8 mouse cellular contexts compared by ENCODE assay signal in genomic region chr11:101467477-101468262, GRCm38 (mm10). TPM values are rescaled to one million over a fixed set of nuclear protein-coding genes. Genes with fewer than 3 reads are reported as not detected.
DNase-seq lines count a peak whose midpoint lies in the region; ATAC-seq and TF ChIP-seq lines count a peak whose summit lies in the region.

No protein-coding gene starts in this region.

- peak; percentile 67 to 73 for DNase-seq in B cell, adult 2 months
- peak; percentile 44 for DNase-seq in adrenal gland, postnatal 4 days (ENCODE audit: low spot score in 2 of 2)
- DNase-seq in limb, embryonic 14.5 days (ENCODE audit: low spot score): peak; percentile 69
- peak in 1 of 2 experiments; percentile 42 for DNase-seq in spleen, adult 2 months (ENCODE audit: low read depth in 1 of 2, low spot score in 2 of 2)

- no peak for TF ChIP-seq POLR2A in limb, embryonic 14.5 days (IDR thresholded peaks at IDR 0.05; ENCODE audit: borderline replicate concordance, extremely low read depth, insufficient read depth, insufficient read length)
- TF ChIP-seq POLR2A in spleen, adult 2 months (IDR thresholded peaks at IDR 0.05; ENCODE audit: low read depth, low read length): no peak

- under 1% methylated on average over 41 of the region's 54 CpGs for WGBS in heart, embryonic 11.5 days (ENCODE audit: insufficient replicate concordance)
- under 1% methylated on average over 48 of the region's 54 CpGs for WGBS in kidney, embryonic 15.5 days
- WGBS in limb, embryonic 14.5 days: under 1% methylated on average over 43 of the region's 54 CpGs
- 1% methylated on average over 54 of the region's 54 CpGs for WGBS in midbrain, embryonic 15.5 days
- 2% methylated on average over 54 of the region's 54 CpGs for WGBS in spleen, adult 2 months

- peak overlapping the region; percentile 57 for H3K27ac ChIP-seq in heart, embryonic 11.5 days (ENCODE audit: low read depth, low read length)
- peak overlapping the region; percentile 77 for H3K27ac ChIP-seq in kidney, embryonic 15.5 days
- H3K27ac ChIP-seq in limb, embryonic 14.5 days (replicated peaks; ENCODE audit: low read depth, low read length): no peak overlapping the region
- H3K27ac ChIP-seq in midbrain, embryonic 15.5 days: peak overlapping the region; percentile 79
- no peak overlapping the region for H3K27ac ChIP-seq in spleen, adult 2 months (ENCODE audit: insufficient read depth, low read length)

- peak overlapping the region; percentile 98 for H3K4me2 ChIP-seq in heart, embryonic 11.5 days
- H3K4me2 ChIP-seq in kidney, embryonic 15.5 days: peak overlapping the region; percentile 99
- peak overlapping the region; percentile 95 for H3K4me2 ChIP-seq in limb, embryonic 14.5 days (replicated peaks; ENCODE audit: low read depth, low read length, severe bottlenecking)
- H3K4me2 ChIP-seq in midbrain, embryonic 15.5 days: peak overlapping the region; percentile 75

- peaks cover 40% of the 10 kb centered on the region for H3K4me1 ChIP-seq in heart, embryonic 11.5 days (ENCODE audit: control insufficient read depth, insufficient read depth, low read length)
- H3K4me1 ChIP-seq in kidney, embryonic 15.5 days: peaks cover 67% of the 10 kb centered on the region
- H3K4me1 ChIP-seq in limb, embryonic 14.5 days (ENCODE audit: control insufficient read depth, insufficient read depth, low read length): peaks cover 24% of the 10 kb centered on the region
- peaks cover 50% of the 10 kb centered on the region for H3K4me1 ChIP-seq in midbrain, embryonic 15.5 days
- peaks cover 12% of the 10 kb centered on the region for H3K4me1 ChIP-seq in spleen, adult 2 months (ENCODE audit: control insufficient read depth, insufficient read depth, insufficient read length)

- H3K9ac ChIP-seq in heart, embryonic 11.5 days (ENCODE audit: low read depth, low read length): peak overlapping the region; percentile 83
- H3K9ac ChIP-seq in kidney, embryonic 15.5 days: peak overlapping the region; percentile 73
- peak overlapping the region; percentile 61 for H3K9ac ChIP-seq in limb, embryonic 14.5 days (ENCODE audit: low read depth, low read length, severe bottlenecking)
- peak overlapping the region; percentile 75 for H3K9ac ChIP-seq in midbrain, embryonic 15.5 days

- peak overlapping the region; percentile 68 for H3K4me3 ChIP-seq in heart, embryonic 11.5 days (ENCODE audit: low read depth, low read length)
- H3K4me3 ChIP-seq in kidney, embryonic 15.5 days (replicated peaks): peak overlapping the region; percentile 82
- H3K4me3 ChIP-seq in limb, embryonic 14.5 days (replicated peaks; ENCODE audit: low read length): peak overlapping the region; percentile 70
- peak overlapping the region; percentile 69 for H3K4me3 ChIP-seq in midbrain, embryonic 15.5 days
- peak overlapping the region; percentile 57 for H3K4me3 ChIP-seq in spleen, adult 2 months (ENCODE audit: extremely low read depth, insufficient read depth, insufficient read length)

- no peak for TF ChIP-seq CTCF in spleen, adult 2 months (IDR thresholded peaks at IDR 0.05; ENCODE audit: extremely low read depth, insufficient read depth, insufficient read length, insufficient replicate concordance)

- H3K27me3 ChIP-seq in heart, embryonic 11.5 days (ENCODE audit: control insufficient read depth, insufficient read depth, low read length): no peaks in the 10 kb centered on the region
- H3K27me3 ChIP-seq in kidney, embryonic 15.5 days: no peaks in the 10 kb centered on the region
- H3K27me3 ChIP-seq in limb, embryonic 14.5 days (ENCODE audit: control insufficient read depth, insufficient read depth, low read length): no peaks in the 10 kb centered on the region
- no peaks in the 10 kb centered on the region for H3K27me3 ChIP-seq in midbrain, embryonic 15.5 days (replicated peaks)
- H3K27me3 ChIP-seq in spleen, adult 2 months (ENCODE audit: control insufficient read depth, insufficient read depth, low read length): peaks cover 5% of the 10 kb centered on the region

- ATAC-seq in erythroblast, adult 5-6 weeks (replicated peaks; ENCODE audit: low FRiP score, poor library complexity, severe bottlenecking): peak; percentile 23; the same call in 1 of the 2 replicates
- peak; percentile 75 for ATAC-seq in heart, embryonic 11.5 days (replicated peaks; ENCODE audit: insufficient number of reproducible peaks, low FRiP score, low TSS enrichment)
- ATAC-seq in kidney, embryonic 15.5 days (replicated peaks; ENCODE audit: low FRiP score): peak; percentile 78
- ATAC-seq in limb, embryonic 14.5 days (ENCODE audit: low FRiP score, low read depth): peak; percentile 84
- peak; percentile 61 for ATAC-seq in midbrain, embryonic 15.5 days (replicated peaks)

- no peaks in the 10 kb centered on the region for H3K9me3 ChIP-seq in heart, embryonic 11.5 days (replicated peaks; ENCODE audit: control insufficient read depth, low read length)
- H3K9me3 ChIP-seq in kidney, embryonic 15.5 days (replicated peaks): no peaks in the 10 kb centered on the region
- no peaks in the 10 kb centered on the region for H3K9me3 ChIP-seq in limb, embryonic 14.5 days (ENCODE audit: control insufficient read depth, low read length)
- H3K9me3 ChIP-seq in midbrain, embryonic 15.5 days: no peaks in the 10 kb centered on the region

- H3K36me3 ChIP-seq in heart, embryonic 11.5 days (ENCODE audit: control insufficient read depth, insufficient read depth, low read length): no peaks in the 10 kb centered on the region
- H3K36me3 ChIP-seq in kidney, embryonic 15.5 days: 0 out of 2 replicates have a peak, but pooled peaks cover under 1% of the 10 kb centered on the region
- H3K36me3 ChIP-seq in limb, embryonic 14.5 days (ENCODE audit: control insufficient read depth, insufficient read depth, low read length): no peaks in the 10 kb centered on the region
- no peaks in the 10 kb centered on the region for H3K36me3 ChIP-seq in midbrain, embryonic 15.5 days (replicated peaks)
- no peaks in the 10 kb centered on the region for H3K36me3 ChIP-seq in spleen, adult 2 months (ENCODE audit: control insufficient read depth, insufficient read depth, low read length)

RNA-seq across cellular contexts. Expression of gene Vat1, which starts 1.6 kb away (rescaled TPM):
- total RNA-seq in adrenal gland, postnatal 4 days (2021): 100 to 1,000 TPM; 103 to 105 TPM
- 12.3 and 16.1 TPM in 2 replicates for total RNA-seq in erythroblast, adult 5-6 weeks (2015; ENCODE audit: low replicate concordance)
- 6.7 and 8.1 TPM in 2 replicates for total RNA-seq in erythroblast, adult 5-6 weeks (2017; ENCODE audit: low replicate concordance)
- 26.5 and 31.7 TPM in 2 replicates for polyA plus RNA-seq in heart, embryonic 11.5 days (2014; fragmentation: Nextera tagmentation; extraction: Ambion mirVana)
- polyA plus RNA-seq in kidney, embryonic 15.5 days (2015; fragmentation: Nextera tagmentation; extraction: Ambion mirVana): 31.8 and 37.5 TPM in 2 replicates
- polyA plus RNA-seq in limb, embryonic 14.5 days (2012; rRNA removed): 88.0 and 96.1 TPM in 2 replicates
- 56.1 and 63.3 TPM in 2 replicates for polyA plus RNA-seq in limb, embryonic 14.5 days (2014; fragmentation: Nextera tagmentation; extraction: Ambion mirVana)
- 128 and 133 TPM in 2 replicates for polyA plus RNA-seq in midbrain, embryonic 15.5 days (2015; fragmentation: Nextera tagmentation; extraction: Ambion mirVana)
- 56.9 and 59.6 TPM in 2 replicates for polyA plus RNA-seq in spleen, adult 2 months (2012; rRNA removed)

RNA-seq across cellular contexts. Expression of gene Rnd2, which starts 2.9 kb away (rescaled TPM):
- total RNA-seq in adrenal gland, postnatal 4 days (2021): 10 to 100 TPM; 16.4 to 20.0 TPM
- not detected in 2 replicates for total RNA-seq in erythroblast, adult 5-6 weeks (2015; ENCODE audit: low replicate concordance)
- total RNA-seq in erythroblast, adult 5-6 weeks (2017; ENCODE audit: low replicate concordance): 1.4 TPM in 1 of 2 replicates, not detected in the other
- 17.5 and 22.3 TPM in 2 replicates for polyA plus RNA-seq in heart, embryonic 11.5 days (2014; fragmentation: Nextera tagmentation; extraction: Ambion mirVana)
- polyA plus RNA-seq in kidney, embryonic 15.5 days (2015; fragmentation: Nextera tagmentation; extraction: Ambion mirVana): 9.0 and 11.4 TPM in 2 replicates
- polyA plus RNA-seq in limb, embryonic 14.5 days (2012; rRNA removed): 20.7 and 21.8 TPM in 2 replicates
- polyA plus RNA-seq in limb, embryonic 14.5 days (2014; fragmentation: Nextera tagmentation; extraction: Ambion mirVana): 8.4 and 10.4 TPM in 2 replicates
- polyA plus RNA-seq in midbrain, embryonic 15.5 days (2015; fragmentation: Nextera tagmentation; extraction: Ambion mirVana): 68.3 and 77.4 TPM in 2 replicates
- 2.4 and 3.2 TPM in 2 replicates for polyA plus RNA-seq in spleen, adult 2 months (2012; rRNA removed)

RNA-seq across cellular contexts. Expression of gene Ifi35, which starts 19.5 kb away (rescaled TPM):
- 10 to 100 TPM; 30.0 to 30.3 TPM for total RNA-seq in adrenal gland, postnatal 4 days (2021)
- 71.9 and 78.0 TPM in 2 replicates for total RNA-seq in erythroblast, adult 5-6 weeks (2015; ENCODE audit: low replicate concordance)
- 62.4 and 81.0 TPM in 2 replicates for total RNA-seq in erythroblast, adult 5-6 weeks (2017; ENCODE audit: low replicate concordance)
- polyA plus RNA-seq in heart, embryonic 11.5 days (2014; fragmentation: Nextera tagmentation; extraction: Ambion mirVana): 10.2 and 11.8 TPM in 2 replicates
- 13.8 and 18.8 TPM in 2 replicates for polyA plus RNA-seq in kidney, embryonic 15.5 days (2015; fragmentation: Nextera tagmentation; extraction: Ambion mirVana)
- 13.1 and 15.2 TPM in 2 replicates for polyA plus RNA-seq in limb, embryonic 14.5 days (2012; rRNA removed)
- 16.1 and 16.7 TPM in 2 replicates for polyA plus RNA-seq in limb, embryonic 14.5 days (2014; fragmentation: Nextera tagmentation; extraction: Ambion mirVana)
- polyA plus RNA-seq in midbrain, embryonic 15.5 days (2015; fragmentation: Nextera tagmentation; extraction: Ambion mirVana): 3.9 and 4.0 TPM in 2 replicates
- polyA plus RNA-seq in spleen, adult 2 months (2012; rRNA removed): 44.3 and 53.1 TPM in 2 replicates

RNA-seq across cellular contexts. Expression of gene Rpl27, which starts 25.6 kb away (rescaled TPM):
- 100 to 1,000 TPM in 1 of 2 experiments, 10 to 100 TPM in 1; 90.3 to 116 TPM for total RNA-seq in adrenal gland, postnatal 4 days (2021)
- 108 and 182 TPM in 2 replicates for total RNA-seq in erythroblast, adult 5-6 weeks (2015; ENCODE audit: low replicate concordance)
- 176 and 239 TPM in 2 replicates for total RNA-seq in erythroblast, adult 5-6 weeks (2017; ENCODE audit: low replicate concordance)
- polyA plus RNA-seq in heart, embryonic 11.5 days (2014; fragmentation: Nextera tagmentation; extraction: Ambion mirVana): 286 and 315 TPM in 2 replicates
- 369 and 421 TPM in 2 replicates for polyA plus RNA-seq in kidney, embryonic 15.5 days (2015; fragmentation: Nextera tagmentation; extraction: Ambion mirVana)
- polyA plus RNA-seq in limb, embryonic 14.5 days (2012; rRNA removed): 1,216 and 1,303 TPM in 2 replicates
- 384 and 422 TPM in 2 replicates for polyA plus RNA-seq in limb, embryonic 14.5 days (2014; fragmentation: Nextera tagmentation; extraction: Ambion mirVana)
- polyA plus RNA-seq in midbrain, embryonic 15.5 days (2015; fragmentation: Nextera tagmentation; extraction: Ambion mirVana): 197 and 212 TPM in 2 replicates
- polyA plus RNA-seq in spleen, adult 2 months (2012; rRNA removed): 430 and 509 TPM in 2 replicates

RNA-seq across cellular contexts. Expression of gene Ptges3l, which starts 42.5 kb away (rescaled TPM):
- 1 to 10 TPM; 6.4 to 6.7 TPM for total RNA-seq in adrenal gland, postnatal 4 days (2021)
- total RNA-seq in erythroblast, adult 5-6 weeks (2015; ENCODE audit: low replicate concordance): 2.9 TPM in 1 of 2 replicates, not detected in the other
- not detected in 2 replicates for total RNA-seq in erythroblast, adult 5-6 weeks (2017; ENCODE audit: low replicate concordance)
- 75.3 and 82.6 TPM in 2 replicates for polyA plus RNA-seq in heart, embryonic 11.5 days (2014; fragmentation: Nextera tagmentation; extraction: Ambion mirVana)
- 12.3 and 12.6 TPM in 2 replicates for polyA plus RNA-seq in kidney, embryonic 15.5 days (2015; fragmentation: Nextera tagmentation; extraction: Ambion mirVana)
- polyA plus RNA-seq in limb, embryonic 14.5 days (2012; rRNA removed): 23.7 and 27.5 TPM in 2 replicates
- 13.9 and 20.5 TPM in 2 replicates for polyA plus RNA-seq in limb, embryonic 14.5 days (2014; fragmentation: Nextera tagmentation; extraction: Ambion mirVana)
- polyA plus RNA-seq in midbrain, embryonic 15.5 days (2015; fragmentation: Nextera tagmentation; extraction: Ambion mirVana): 1.7 and 2.0 TPM in 2 replicates
- polyA plus RNA-seq in spleen, adult 2 months (2012; rRNA removed): 1.1 TPM in 2 replicates

Comparison
In these comparisons a context has a peak if more than half of its experiments do, and no peak if none do; other contexts are left out.
1. ATAC-seq: peak in every context shown above with its lines; median percentile 84 in limb, embryonic 14.5 days; 78 in kidney, embryonic 15.5 days; 75 in heart, embryonic 11.5 days; 61 in midbrain, embryonic 15.5 days; 23 in erythroblast, adult 5-6 weeks.
2. H3K27ac ChIP-seq: peak in heart, embryonic 11.5 days (single experiment), kidney, embryonic 15.5 days (single experiment) and midbrain, embryonic 15.5 days (single experiment); none in limb, embryonic 14.5 days (single experiment) and spleen, adult 2 months (single experiment).
3. Peak in every context shown above with its lines, with median percentiles within 50 percentile points of each other: H3K4me2 ChIP-seq, H3K4me3 ChIP-seq and H3K9ac ChIP-seq.